Mouse (Mus musculus) liver, adult (tissue): Measurements from ENCODE around the gene Lgals1.

ENCODE experiments used
- GATA4 ChIP-seq: IDR thresholded peaks from 2 replicates; pipeline ENCODE4 v1.6.1; 2014; ENCODE audit warnings: mild to moderate bottlenecking, low read length; ENCODE audit not compliant: insufficient replicate concordance

Lgals1 gene

DNA sequence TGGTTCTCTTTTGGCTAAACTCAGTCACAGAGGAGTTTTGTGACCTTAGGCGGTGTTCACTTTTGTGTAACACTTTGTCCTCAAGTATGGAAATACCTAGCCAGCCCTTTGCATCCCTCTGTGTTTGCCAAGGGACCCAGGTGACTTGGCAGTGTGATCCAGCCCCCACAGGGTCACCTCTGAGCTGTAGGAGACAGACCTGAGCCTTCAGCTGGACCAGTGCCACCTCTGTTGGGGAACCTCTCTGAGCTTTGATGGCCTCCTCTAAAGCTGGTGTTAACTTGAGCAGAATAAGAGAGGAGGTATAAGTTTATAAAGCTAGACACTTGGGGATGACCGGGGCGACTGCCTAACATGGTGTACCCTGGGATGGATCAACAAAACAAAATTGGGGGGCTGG, 22.4 kb downstream of the Lgals1 start:
- no peak for TF ChIP-seq GATA4

DNA sequence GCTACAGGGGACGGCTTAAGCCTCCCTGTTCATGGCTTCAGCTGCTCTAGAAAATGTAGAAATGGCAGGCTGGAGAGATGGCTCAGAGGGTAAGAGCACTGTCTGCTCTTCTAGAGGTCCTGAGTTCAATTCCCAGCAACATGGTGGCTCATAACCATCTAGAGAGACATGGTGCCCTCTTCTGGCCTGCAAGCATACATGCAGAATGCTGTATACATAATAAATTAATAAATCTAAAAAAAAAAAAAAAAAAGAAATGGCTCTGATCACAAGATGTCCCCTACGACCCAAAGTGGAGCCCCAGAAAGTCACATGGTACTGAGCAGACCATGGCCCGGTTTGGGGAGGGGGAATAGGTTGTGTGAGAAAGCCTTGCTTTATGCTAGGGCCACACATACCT, 29.1 kb downstream of the Lgals1 start:
- TF ChIP-seq GATA4 = no peak

DNA sequence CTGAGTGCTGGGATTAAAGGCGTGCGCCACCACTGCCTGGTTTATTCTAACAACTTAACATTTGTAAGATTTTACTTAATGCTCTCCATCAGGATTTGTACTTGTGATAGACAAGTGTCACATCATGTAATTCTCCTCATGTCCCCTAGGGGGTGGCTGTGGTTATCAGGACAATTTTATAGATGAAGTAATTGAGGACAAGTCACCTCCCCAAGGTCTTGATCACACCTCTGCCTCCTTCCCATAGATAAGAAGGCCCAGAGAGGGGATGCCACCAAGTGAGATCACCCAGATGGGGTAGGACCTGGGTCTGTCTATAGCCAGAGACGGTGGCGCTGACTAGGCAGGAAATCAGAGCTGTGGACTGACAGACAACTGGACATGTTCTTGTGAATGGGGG, 29.8 kb downstream of the Lgals1 start:
- no peak for TF ChIP-seq GATA4

DNA sequence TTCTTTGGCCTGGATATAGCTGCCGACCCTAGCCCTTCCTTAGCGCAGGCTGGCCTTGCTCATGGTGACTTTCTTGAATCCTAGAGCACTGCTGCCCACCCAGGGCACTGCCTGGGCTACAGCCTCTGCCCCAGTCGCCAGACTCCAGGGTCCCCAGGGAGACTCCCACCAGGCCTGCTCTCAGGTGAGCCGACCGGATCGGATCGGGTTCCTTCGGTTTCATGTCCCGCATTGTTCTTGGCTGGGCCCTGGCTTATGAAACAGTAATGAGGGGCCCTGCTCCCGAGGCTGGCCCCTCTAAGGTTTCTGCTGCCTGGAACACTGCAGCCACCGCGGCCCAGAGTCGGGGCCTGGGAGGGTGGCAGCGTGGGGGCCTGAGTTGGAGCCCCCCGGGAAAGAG, 30.5 kb downstream of the Lgals1 start:
- TF ChIP-seq GATA4 = no peak

DNA sequence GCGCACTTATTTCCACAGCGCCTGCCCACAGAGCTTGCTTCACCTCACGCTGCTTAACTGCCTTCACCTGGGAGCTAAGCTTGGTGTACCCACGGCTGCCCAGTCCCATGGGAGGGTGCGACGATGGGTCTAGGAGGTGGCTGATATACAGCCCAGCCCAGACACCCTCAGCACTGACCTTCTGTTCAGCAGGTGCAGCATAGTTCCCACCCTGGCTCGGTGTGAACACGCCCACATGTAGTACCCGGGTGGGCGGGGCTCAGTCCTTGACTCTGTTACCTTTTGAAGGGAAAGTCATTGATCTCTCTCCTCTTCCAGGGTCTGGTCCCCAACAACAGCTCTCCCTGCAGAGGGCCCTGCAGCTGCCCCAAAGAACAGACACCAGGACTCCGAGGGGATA, 33.0 kb downstream of the Lgals1 start:
- TF ChIP-seq GATA4 = no peak

DNA sequence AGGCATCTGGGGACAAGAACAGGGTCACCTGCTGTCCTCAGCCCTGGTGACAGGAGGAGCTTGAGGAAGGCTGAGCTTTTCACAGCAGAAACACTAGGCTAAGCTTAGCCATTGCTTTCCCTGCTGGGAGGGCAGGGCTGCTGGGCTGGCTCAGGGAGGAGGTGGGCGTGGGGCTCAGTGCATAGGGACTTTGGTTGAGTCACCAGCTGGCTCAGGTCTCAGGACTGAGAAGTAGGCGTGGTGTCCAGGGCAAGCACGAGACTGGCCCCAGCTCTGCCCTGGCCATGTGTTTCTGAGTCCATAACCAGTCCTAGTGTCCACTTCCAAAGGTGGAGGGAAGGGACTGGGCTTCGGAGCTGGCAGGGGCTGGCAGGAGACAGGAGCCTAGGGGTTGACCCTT, 33.6 kb downstream of the Lgals1 start:
- no peak for TF ChIP-seq GATA4

DNA sequence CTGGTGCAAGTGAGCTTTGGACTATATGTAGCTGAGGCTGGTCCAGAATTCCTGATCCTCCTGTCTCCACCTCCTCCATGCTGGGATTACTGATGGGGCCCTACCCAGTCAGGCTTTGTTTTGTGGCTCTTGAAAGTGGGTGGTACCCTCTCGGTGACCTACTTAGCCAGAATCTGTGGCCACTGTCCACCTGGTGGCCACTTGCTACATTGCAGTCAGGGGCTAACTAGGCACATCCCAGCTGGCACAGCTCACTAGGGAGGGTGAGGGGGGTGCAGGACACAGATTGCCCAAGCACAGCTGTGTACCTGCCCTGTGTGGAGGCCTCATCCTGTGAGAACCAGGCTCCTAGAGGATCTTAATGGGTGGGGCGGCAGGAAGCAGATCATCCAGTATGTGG, 36.4 kb downstream of the Lgals1 start:
- no peak for TF ChIP-seq GATA4

DNA sequence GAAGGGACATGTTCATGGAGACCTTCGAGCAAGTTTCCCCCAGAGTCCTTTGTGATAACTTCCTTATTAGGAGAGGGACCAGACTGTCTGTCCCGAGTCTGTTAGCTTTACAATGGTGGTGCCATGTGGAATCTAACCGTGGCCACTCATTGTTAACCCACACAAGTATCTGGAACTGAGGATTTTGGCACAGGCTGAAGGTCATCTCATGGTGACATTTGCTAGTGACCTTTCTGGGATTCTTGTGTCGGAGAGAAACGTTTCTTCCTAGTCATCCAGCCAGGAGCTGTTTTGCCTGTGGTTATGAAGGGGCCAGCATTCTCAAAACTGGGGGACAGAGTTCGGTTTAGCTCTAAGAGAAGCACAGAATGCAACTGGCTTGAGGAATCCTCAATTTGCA, 45.1 kb downstream of the Lgals1 start:
- TF ChIP-seq GATA4 = no peak

DNA sequence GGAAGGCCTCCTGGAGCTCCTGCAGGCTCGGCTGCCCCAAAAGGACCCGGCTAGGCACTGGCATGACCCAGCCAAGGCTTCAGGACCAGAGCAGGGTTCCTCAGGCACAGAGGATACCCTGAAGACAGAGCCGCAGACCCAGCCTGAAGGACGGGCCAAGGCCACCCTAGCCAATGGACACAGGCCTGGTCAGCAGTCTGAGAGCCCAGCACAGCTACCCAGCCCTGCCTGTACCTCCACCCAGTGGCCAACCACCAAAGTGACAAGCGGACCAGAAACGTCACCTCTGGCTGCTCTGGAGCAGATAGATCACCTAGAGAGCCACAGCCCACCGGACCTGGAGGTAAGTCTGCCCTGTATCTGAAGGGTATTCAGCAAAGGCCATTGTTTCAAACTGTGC, 47.4 kb downstream of the Lgals1 start:
- TF ChIP-seq GATA4 = no peak

DNA sequence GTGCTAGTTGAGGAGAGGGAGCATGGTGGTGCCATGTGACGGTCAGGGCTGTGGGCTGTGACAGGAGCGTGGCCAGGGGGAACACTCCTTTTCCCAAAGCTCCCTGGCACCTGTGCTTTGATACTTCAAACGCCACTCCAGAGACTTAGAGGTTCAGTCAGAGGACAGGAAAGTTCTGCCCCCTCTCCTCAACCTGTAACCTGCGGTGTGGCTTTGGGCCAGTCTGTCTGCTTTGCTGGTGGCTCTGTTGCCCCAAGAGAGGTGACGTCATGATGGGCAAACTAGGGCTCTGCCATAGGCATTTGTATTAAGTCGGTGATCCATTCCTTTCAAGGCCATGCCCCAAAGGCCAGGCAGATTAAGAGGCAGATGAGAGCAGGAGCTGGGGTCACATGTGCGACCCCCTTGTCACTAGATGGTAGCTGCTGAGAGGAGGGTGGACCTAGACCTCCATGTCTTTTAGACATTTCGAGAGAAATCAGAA, 51.2 kb downstream of the Lgals1 start:
- TF ChIP-seq GATA4 = no peak

DNA sequence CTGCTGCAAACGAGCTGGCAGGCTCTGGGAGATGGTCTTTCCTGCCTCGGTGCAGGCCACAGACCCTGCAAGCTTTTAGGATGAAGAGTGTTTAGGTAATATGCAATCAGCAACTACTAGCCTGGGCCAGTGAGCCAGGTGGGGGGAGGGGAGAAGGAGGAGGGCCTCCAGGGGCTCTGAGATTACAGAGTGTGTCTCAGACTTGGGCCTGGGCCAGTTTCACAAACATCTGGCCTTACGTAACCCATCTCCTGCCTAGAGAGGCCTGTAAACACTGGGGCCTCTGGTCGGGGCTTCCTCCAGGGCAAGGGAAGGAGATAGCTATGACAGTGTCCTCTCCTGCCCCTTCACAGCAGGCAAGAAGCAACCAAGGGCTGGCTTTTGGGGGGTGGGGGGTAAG, 52.4 kb downstream of the Lgals1 start:
- peak; percentile 38; the same call in 1 of the 2 replicates for TF ChIP-seq GATA4
